Mouse (Mus musculus): ENCODE measurements at regions not wholly inside any gene's neighbourhood (a gene's known extent, or its start where the extent isn't known, plus 50 kb on each side); places are given as distances from the start of the nearest gene placed in this dataset.

DNA sequence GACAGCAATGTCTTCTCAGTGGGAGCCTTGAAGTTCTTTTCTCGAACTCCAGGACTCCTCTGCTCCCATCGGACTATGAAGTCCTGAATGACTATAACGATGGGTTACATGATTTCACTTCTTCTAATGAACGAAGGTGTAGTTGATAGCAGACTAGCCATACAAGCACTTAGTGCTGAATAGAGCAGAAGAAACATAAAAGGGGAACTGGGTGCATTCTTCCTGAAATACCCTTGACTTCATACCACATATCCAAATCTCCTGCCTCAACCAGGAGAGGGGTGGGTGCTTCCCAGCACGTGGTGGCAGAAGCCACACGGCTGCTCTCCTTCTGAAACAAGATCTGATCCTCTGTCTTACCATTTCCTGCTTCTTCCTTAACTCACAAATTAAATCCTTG lies 407.4 kb downstream of the Atp23 start:
- no peaks in the 10 kb centered on the region for H3K36me3 ChIP-seq (ENCODE audit: control insufficient read depth, insufficient read depth, low read length)
- H3K4me2 ChIP-seq (ENCODE audit: low read depth, low read length): no peak overlapping the region
- 76% methylated on average over 6 of the region's 6 CpGs for WGBS
- H3K9ac ChIP-seq (ENCODE audit: low read length): no peak overlapping the region
- no peak overlapping the region for H3K27ac ChIP-seq (ENCODE audit: low read length)
- no peaks in the 10 kb centered on the region for H3K27me3 ChIP-seq (ENCODE audit: control insufficient read depth, insufficient read depth, low read depth, low read length)
- no peaks in the 10 kb centered on the region for H3K9me3 ChIP-seq (ENCODE audit: control insufficient read depth, low read length)
- no peaks in the 10 kb centered on the region for H3K4me1 ChIP-seq (replicated peaks; ENCODE audit: control insufficient read depth, insufficient read depth, low read length)
- ATAC-seq (ENCODE audit: low read depth): no peak
- no peak overlapping the region for H3K4me3 ChIP-seq (ENCODE audit: low read length)

DNA sequence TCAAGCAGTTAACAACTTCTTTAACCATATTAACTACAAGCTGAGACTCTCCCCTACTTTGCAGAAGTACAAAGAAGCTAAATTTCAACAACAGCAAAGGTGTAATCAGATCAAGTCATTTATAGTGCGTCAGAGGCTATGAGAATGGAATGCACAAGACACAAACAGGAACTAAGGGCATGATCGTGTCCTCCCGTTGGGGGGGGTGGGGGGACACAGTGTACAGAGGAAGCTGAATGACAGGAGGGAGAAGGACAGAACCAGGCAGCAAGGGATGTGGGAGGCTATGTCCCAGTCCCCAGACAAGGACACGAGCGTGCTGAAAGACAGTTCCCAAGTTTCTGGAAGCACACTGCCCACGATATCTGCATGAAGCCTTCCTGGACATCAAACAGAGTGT lies 408.9 kb downstream of the Atp23 start:
- Histone ChIP-seq H3K36me3 (ENCODE audit: control insufficient read depth, insufficient read depth, low read length) (no peaks in the 10 kb centered on the region), H3K4me2 (ENCODE audit: low read depth, low read length) (no peak overlapping the region), H3K27ac (ENCODE audit: low read length) (no peak overlapping the region), H3K9ac (ENCODE audit: low read length) (no peak overlapping the region), H3K4me3 (ENCODE audit: low read length) (no peak overlapping the region), H3K9me3 (ENCODE audit: control insufficient read depth, low read length) (no peaks in the 10 kb centered on the region), H3K27me3 (ENCODE audit: control insufficient read depth, insufficient read depth, low read depth, low read length) (no peaks in the 10 kb centered on the region), H3K4me1 (replicated peaks; ENCODE audit: control insufficient read depth, insufficient read depth, low read length) (no peaks in the 10 kb centered on the region)
- WGBS: 58% methylated on average over 6 of the region's 6 CpGs
- no peak for ATAC-seq (ENCODE audit: low read depth)

GRCm38 (mm10) chr10:126485129-126485528 lies 416.0 kb downstream of the Atp23 start:
- H3K4me2 ChIP-seq (ENCODE audit: low read depth, low read length): no peak overlapping the region
- no peaks in the 10 kb centered on the region for H3K9me3 ChIP-seq (ENCODE audit: control insufficient read depth, low read length)
- no peak overlapping the region for H3K27ac ChIP-seq (ENCODE audit: low read length)
- no peak overlapping the region for H3K9ac ChIP-seq (ENCODE audit: low read length)
- no peak overlapping the region for H3K4me3 ChIP-seq (ENCODE audit: low read length)
- H3K36me3 ChIP-seq (ENCODE audit: control insufficient read depth, insufficient read depth, low read length): no peaks in the 10 kb centered on the region
- 82% methylated on average over 7 of the region's 7 CpGs for WGBS
- H3K27me3 ChIP-seq (ENCODE audit: control insufficient read depth, insufficient read depth, low read depth, low read length): no peaks in the 10 kb centered on the region
- no peak for ATAC-seq (ENCODE audit: low read depth)
- no peaks in the 10 kb centered on the region for H3K4me1 ChIP-seq (replicated peaks; ENCODE audit: control insufficient read depth, insufficient read depth, low read length)

DNA sequence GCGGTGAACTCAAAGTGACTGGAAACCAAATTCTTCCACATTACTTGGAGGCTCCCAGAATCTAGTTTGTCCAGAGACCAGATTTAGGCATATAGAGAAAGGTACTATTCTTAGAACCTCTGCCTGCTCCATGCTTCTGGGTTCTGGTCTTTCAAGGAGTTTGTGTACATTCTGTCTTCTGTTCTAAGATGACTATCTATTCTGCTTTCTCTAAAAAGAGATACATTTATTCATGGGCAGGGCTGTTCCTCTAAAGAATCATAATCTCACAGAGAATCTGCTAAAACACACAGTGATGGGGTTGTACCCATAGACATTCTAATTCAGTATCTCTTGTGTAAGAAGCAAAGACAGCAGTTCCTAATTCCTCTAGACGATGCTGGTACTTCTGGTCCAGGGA lies 417.7 kb downstream of the Atp23 start:
- Histone ChIP-seq H3K4me2 (ENCODE audit: low read depth, low read length) (no peak overlapping the region), H3K4me1 (replicated peaks; ENCODE audit: control insufficient read depth, insufficient read depth, low read length) (no peaks in the 10 kb centered on the region), H3K27ac (ENCODE audit: low read length) (no peak overlapping the region), H3K9ac (ENCODE audit: low read length) (no peak overlapping the region), H3K4me3 (ENCODE audit: low read length) (no peak overlapping the region), H3K27me3 (ENCODE audit: control insufficient read depth, insufficient read depth, low read depth, low read length) (no peaks in the 10 kb centered on the region), H3K9me3 (ENCODE audit: control insufficient read depth, low read length) (no peaks in the 10 kb centered on the region), H3K36me3 (ENCODE audit: control insufficient read depth, insufficient read depth, low read length) (no peaks in the 10 kb centered on the region)
- WGBS: 84% methylated on average over 2 of the region's 2 CpGs
- ATAC-seq (ENCODE audit: low read depth): no peak

- H3K4me1 ChIP-seq (replicated peaks; ENCODE audit: control insufficient read depth, insufficient read depth, low read length): no peaks in the 10 kb centered on the region
- no peaks in the 10 kb centered on the region for H3K27me3 ChIP-seq (ENCODE audit: control insufficient read depth, insufficient read depth, low read depth, low read length)
- no peaks in the 10 kb centered on the region for H3K9me3 ChIP-seq (ENCODE audit: control insufficient read depth, low read length)
- H3K27ac ChIP-seq (ENCODE audit: low read length): no peak overlapping the region
- H3K4me2 ChIP-seq (ENCODE audit: low read depth, low read length): no peak overlapping the region
- no peak overlapping the region for H3K4me3 ChIP-seq (ENCODE audit: low read length)
- no peaks in the 10 kb centered on the region for H3K36me3 ChIP-seq (ENCODE audit: control insufficient read depth, insufficient read depth, low read length)
- H3K9ac ChIP-seq (ENCODE audit: low read length): no peak overlapping the region
- no peak for ATAC-seq (ENCODE audit: low read depth)
These were observed 420.8 kb downstream of the Atp23 start for GRCm38 (mm10) chr10:126480382-126480781.

- Histone ChIP-seq H3K36me3 (ENCODE audit: control insufficient read depth, insufficient read depth, low read length) (no peaks in the 10 kb centered on the region), H3K27me3 (ENCODE audit: control insufficient read depth, insufficient read depth, low read depth, low read length) (no peaks in the 10 kb centered on the region), H3K4me3 (ENCODE audit: low read length) (no peak overlapping the region), H3K27ac (ENCODE audit: low read length) (no peak overlapping the region), H3K4me2 (ENCODE audit: low read depth, low read length) (no peak overlapping the region), H3K4me1 (replicated peaks; ENCODE audit: control insufficient read depth, insufficient read depth, low read length) (no peaks in the 10 kb centered on the region), H3K9me3 (ENCODE audit: control insufficient read depth, low read length) (no peaks in the 10 kb centered on the region), H3K9ac (ENCODE audit: low read length) (no peak overlapping the region)
- no peak for ATAC-seq (ENCODE audit: low read depth)
- WGBS: 30% methylated on average over 2 of the region's 2 CpGs
These were observed 421.4 kb downstream of the Atp23 start for GRCm38 (mm10) chr10:126479743-126480142.

- Histone ChIP-seq H3K4me2 (ENCODE audit: low read depth, low read length) (no peak overlapping the region), H3K4me3 (ENCODE audit: low read length) (no peak overlapping the region), H3K4me1 (replicated peaks; ENCODE audit: control insufficient read depth, insufficient read depth, low read length) (no peaks in the 10 kb centered on the region), H3K27me3 (ENCODE audit: control insufficient read depth, insufficient read depth, low read depth, low read length) (no peaks in the 10 kb centered on the region), H3K9ac (ENCODE audit: low read length) (no peak overlapping the region), H3K36me3 (ENCODE audit: control insufficient read depth, insufficient read depth, low read length) (no peaks in the 10 kb centered on the region), H3K9me3 (ENCODE audit: control insufficient read depth, low read length) (no peaks in the 10 kb centered on the region), H3K27ac (ENCODE audit: low read length) (no peak overlapping the region)
- ATAC-seq (ENCODE audit: low read depth): no peak
- WGBS: 51% methylated on average over 6 of the region's 6 CpGs
These were observed 428.0 kb downstream of the Atp23 start for GRCm38 (mm10) chr10:126473050-126473719.

DNA sequence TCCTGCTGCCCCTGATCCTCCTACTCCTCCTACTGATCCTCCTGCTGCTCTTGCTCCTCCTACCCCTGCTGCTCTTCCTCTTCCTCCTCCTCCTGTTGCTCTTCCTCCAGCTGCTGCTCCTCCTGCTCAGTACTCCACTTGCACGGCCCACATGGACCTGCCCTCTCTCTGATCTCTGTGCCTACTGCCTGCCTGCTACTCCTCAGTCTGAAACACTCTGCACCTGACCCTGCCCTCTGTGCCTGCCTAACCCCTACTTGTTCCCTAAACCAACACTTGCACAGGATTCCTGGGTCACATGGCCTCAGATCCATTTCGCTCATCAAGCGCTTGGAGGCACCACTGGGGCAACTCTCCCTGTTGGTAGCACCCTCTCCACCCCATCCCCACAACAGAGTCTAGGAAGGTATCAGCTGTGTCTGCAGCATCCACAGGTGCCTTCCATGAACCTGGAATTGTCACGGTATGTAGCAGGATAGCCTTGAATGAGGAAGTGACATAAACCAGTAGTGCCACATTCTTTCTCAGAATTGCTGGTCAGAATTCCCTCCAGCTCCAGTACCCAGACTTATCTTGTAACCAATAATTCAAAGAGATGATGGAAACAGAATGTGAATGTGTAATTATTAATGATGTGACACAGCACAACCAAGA lies 430.2 kb downstream of the Atp23 start:
- no peak overlapping the region for H3K4me3 ChIP-seq (ENCODE audit: low read length)
- no peak overlapping the region for H3K9ac ChIP-seq (ENCODE audit: low read length)
- H3K27ac ChIP-seq (ENCODE audit: low read length): no peak overlapping the region
- no peak for ATAC-seq (ENCODE audit: low read depth)
- H3K4me1 ChIP-seq (replicated peaks; ENCODE audit: control insufficient read depth, insufficient read depth, low read length): no peaks in the 10 kb centered on the region
- whole genome bisulfite sequencing: 37% methylated on average over 4 of the region's 4 CpGs
- H3K9me3 ChIP-seq (ENCODE audit: control insufficient read depth, low read length): no peaks in the 10 kb centered on the region
- no peaks in the 10 kb centered on the region for H3K27me3 ChIP-seq (ENCODE audit: control insufficient read depth, insufficient read depth, low read depth, low read length)
- H3K4me2 ChIP-seq (ENCODE audit: low read depth, low read length): no peak overlapping the region
- H3K36me3 ChIP-seq (ENCODE audit: control insufficient read depth, insufficient read depth, low read length): no peaks in the 10 kb centered on the region

DNA sequence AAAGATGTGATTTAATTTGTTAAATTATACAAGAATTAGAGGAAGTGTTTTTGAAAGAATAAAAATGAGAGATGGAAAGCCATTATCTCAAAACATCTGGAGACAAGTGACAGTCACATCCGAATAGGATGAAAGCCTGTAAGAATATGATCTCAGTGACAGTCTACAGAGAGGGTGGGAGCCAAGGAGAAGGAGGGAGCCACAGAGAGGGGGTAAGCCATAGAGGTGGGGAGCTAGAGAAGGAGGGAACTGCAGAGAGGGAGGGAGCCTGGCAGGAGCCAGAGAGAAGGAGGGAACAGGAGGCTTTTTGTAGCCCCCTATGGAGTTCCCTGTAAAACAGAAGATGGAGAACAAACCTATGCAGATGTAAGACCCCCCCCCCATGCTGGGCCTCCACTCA lies 438.4 kb downstream of the Atp23 start:
- no peak overlapping the region for H3K9ac ChIP-seq (ENCODE audit: low read length)
- no peak overlapping the region for H3K4me3 ChIP-seq (ENCODE audit: low read length)
- no peaks in the 10 kb centered on the region for H3K27me3 ChIP-seq (ENCODE audit: control insufficient read depth, insufficient read depth, low read depth, low read length)
- no peaks in the 10 kb centered on the region for H3K9me3 ChIP-seq (ENCODE audit: control insufficient read depth, low read length)
- no peak for ATAC-seq (ENCODE audit: low read depth)
- WGBS: 54% methylated on average over 1 of the region's 1 CpGs
- H3K4me1 ChIP-seq (replicated peaks; ENCODE audit: control insufficient read depth, insufficient read depth, low read length): no peaks in the 10 kb centered on the region
- no peak overlapping the region for H3K4me2 ChIP-seq (ENCODE audit: low read depth, low read length)
- no peaks in the 10 kb centered on the region for H3K36me3 ChIP-seq (ENCODE audit: control insufficient read depth, insufficient read depth, low read length)
- no peak overlapping the region for H3K27ac ChIP-seq (ENCODE audit: low read length)

Measured in lung, embryonic 16.5 days (tissue).